Mouse (Mus musculus): ENCODE measurements around the gene Olfr1049. TPM values are rescaled to one million over a fixed set of nuclear protein-coding genes. Genes with fewer than 3 reads are reported as not detected.

The Olfr1049 gene
- not detected in 2 replicates for polyA plus RNA-seq (2012; ENCODE audit: low replicate concordance)

GRCm38 (mm10) chr2:86258228-86258627, at the start of gene Olfr1049:
TSS of gene Olfr1049 (minus strand) at chr2:86258328.

GRCm38 (mm10) chr2:86292155-86292554, 34.0 kb upstream of the Olfr1049 start, which contains the start of gene Olfr1052:
TSS of gene Olfr1052 (plus strand) at chr2:86292455.

GRCm38 (mm10) chr2:86278988-86279387, 20.9 kb upstream of the Olfr1049 start, which contains the start of gene Olfr1051:
TSS of gene Olfr1051 (minus strand) at chr2:86279088.

GRCm38 (mm10) chr2:86240189-86240588, 17.9 kb downstream of the Olfr1049 start, which contains the start of gene Olfr1048:
TSS of gene Olfr1048 (minus strand) at chr2:86240289.

GRCm38 (mm10) chr2:86231301-86231700, 26.8 kb downstream of the Olfr1049 start, which contains the start of gene Olfr1047:
TSS of gene Olfr1047 (minus strand) at chr2:86231401.

GRCm38 (mm10) chr2:86219214-86219613, 38.9 kb downstream of the Olfr1049 start, which contains the start of gene Olfr1046:
TSS of gene Olfr1046 (minus strand) at chr2:86219314.

Other genes with a start within 250 kb of the Olfr1049 start
- not detected in 2 replicates for gene Olfr1033, start 237.7 kb downstream of the Olfr1049 start, polyA plus RNA-seq (2012; ENCODE audit: low replicate concordance)
- gene Olfr1034, start 212.5 kb downstream of the Olfr1049 start, polyA plus RNA-seq (2012; ENCODE audit: low replicate concordance) = not detected in 2 replicates
- gene Olfr1036, start 184.3 kb downstream of the Olfr1049 start, polyA plus RNA-seq (2012; ENCODE audit: low replicate concordance) = not detected in 2 replicates
- not detected in 2 replicates for gene Olfr1037, start 170.9 kb downstream of the Olfr1049 start, polyA plus RNA-seq (2012; ENCODE audit: low replicate concordance)
- gene Olfr1039, start 122.4 kb downstream of the Olfr1049 start, polyA plus RNA-seq (2012; ENCODE audit: low replicate concordance) = not detected in 2 replicates
- gene Olfr1040, start 111.6 kb downstream of the Olfr1049 start, polyA plus RNA-seq (2012; ENCODE audit: low replicate concordance) = not detected in 2 replicates
- gene Olfr1042, start 96.5 kb downstream of the Olfr1049 start, polyA plus RNA-seq (2012; ENCODE audit: low replicate concordance) = not detected in 2 replicates
- 0.19 TPM in 1 of 2 replicates, not detected in the other for gene Olfr1043, start 90.8 kb downstream of the Olfr1049 start, polyA plus RNA-seq (2012; ENCODE audit: low replicate concordance)
- gene Olfr1044, start 80.5 kb downstream of the Olfr1049 start, polyA plus RNA-seq (2012; ENCODE audit: low replicate concordance) = not detected in 2 replicates
- not detected in 2 replicates for gene Olfr52, start 72.6 kb downstream of the Olfr1049 start, polyA plus RNA-seq (2012; ENCODE audit: low replicate concordance)
- gene Olfr1045, start 55.3 kb downstream of the Olfr1049 start, polyA plus RNA-seq (2012; ENCODE audit: low replicate concordance) = not detected in 2 replicates
- not detected in 2 replicates for gene Olfr1046, start 39.0 kb downstream of the Olfr1049 start, polyA plus RNA-seq (2012; ENCODE audit: low replicate concordance)
- gene Olfr1047, start 26.9 kb downstream of the Olfr1049 start, polyA plus RNA-seq (2012; ENCODE audit: low replicate concordance) = not detected in 2 replicates
- not detected in 2 replicates for gene Olfr1048, start 18.0 kb downstream of the Olfr1049 start, polyA plus RNA-seq (2012; ENCODE audit: low replicate concordance)
- not detected in 2 replicates for gene Olfr1051, start 20.8 kb upstream of the Olfr1049 start, polyA plus RNA-seq (2012; ENCODE audit: low replicate concordance)
- not detected in 2 replicates for gene Olfr1052, start 34.1 kb upstream of the Olfr1049 start, polyA plus RNA-seq (2012; ENCODE audit: low replicate concordance)
- gene Olfr1053, start 57.0 kb upstream of the Olfr1049 start, polyA plus RNA-seq (2012; ENCODE audit: low replicate concordance) = not detected in 2 replicates
- gene Olfr1054, start 77.1 kb upstream of the Olfr1049 start, polyA plus RNA-seq (2012; ENCODE audit: low replicate concordance) = not detected in 2 replicates
- gene Olfr1055, start 92.0 kb upstream of the Olfr1049 start, polyA plus RNA-seq (2012; ENCODE audit: low replicate concordance) = not detected in 2 replicates
- gene Olfr1056, start 104.1 kb upstream of the Olfr1049 start, polyA plus RNA-seq (2012; ENCODE audit: low replicate concordance) = not detected in 2 replicates
- not detected in 2 replicates for gene Olfr1057, start 120.1 kb upstream of the Olfr1049 start, polyA plus RNA-seq (2012; ENCODE audit: low replicate concordance)
- not detected in 2 replicates for gene Olfr1058, start 130.2 kb upstream of the Olfr1049 start, polyA plus RNA-seq (2012; ENCODE audit: low replicate concordance)
- gene Olfr1061, start 155.7 kb upstream of the Olfr1049 start, polyA plus RNA-seq (2012; ENCODE audit: low replicate concordance) = not detected in 2 replicates
- gene Olfr1062, start 168.4 kb upstream of the Olfr1049 start, polyA plus RNA-seq (2012; ENCODE audit: low replicate concordance) = not detected in 2 replicates
- gene Olfr1065, start 192.3 kb upstream of the Olfr1049 start, polyA plus RNA-seq (2012; ENCODE audit: low replicate concordance) = not detected in 2 replicates
- gene Olfr1066, start 197.9 kb upstream of the Olfr1049 start, polyA plus RNA-seq (2012; ENCODE audit: low replicate concordance) = not detected in 2 replicates
- gene Olfr228, start 229.1 kb upstream of the Olfr1049 start, polyA plus RNA-seq (2012; ENCODE audit: low replicate concordance) = not detected in 2 replicates